Mouse (Mus musculus) ZHBTc4 (cell line): ENCODE data around the gene Slc38a5.

Source experiments
- DNase-seq: peaks from one replicate; pipeline ENCODE4 v3.0.0-alpha.2; 2011; ENCODE audit warnings: low read depth, low spot score

Slc38a5 gene

GRCm38 (mm10) chrX:8271083-8271820, at the start of gene Slc38a5:
Slc38a5 (plus strand) TSS chrX:8271133.
- no peak for DNase-seq

- DNase-seq = no peak
Observed at GRCm38 (mm10) chrX:8222296-8222677, 48.6 kb upstream of the Slc38a5 start.

GRCm38 (mm10) chrX:8222678-8223421, 48.1 kb upstream of the Slc38a5 start:
- DNase-seq = peak; percentile 29

- DNase-seq = no peak
Observed at GRCm38 (mm10) chrX:8223473-8223872, 47.5 kb upstream of the Slc38a5 start.

- peak; percentile 84 for DNase-seq
Observed at GRCm38 (mm10) chrX:8230272-8230671, 40.7 kb upstream of the Slc38a5 start.

- DNase-seq = no peak
Observed at GRCm38 (mm10) chrX:8233602-8234001, 37.3 kb upstream of the Slc38a5 start.

GRCm38 (mm10) chrX:8236704-8237103, 34.2 kb upstream of the Slc38a5 start:
- DNase-seq = no peak

GRCm38 (mm10) chrX:8238804-8239395, 32.0 kb upstream of the Slc38a5 start:
- DNase-seq = peak; percentile 92

GRCm38 (mm10) chrX:8247680-8248079, 23.3 kb upstream of the Slc38a5 start:
- DNase-seq = no peak

- no peak for DNase-seq
Observed at GRCm38 (mm10) chrX:8248542-8249120, 22.3 kb upstream of the Slc38a5 start.

- no peak for DNase-seq
Observed at GRCm38 (mm10) chrX:8251789-8252333, 19.1 kb upstream of the Slc38a5 start.

- DNase-seq = peak; percentile 91
Observed at GRCm38 (mm10) chrX:8252334-8253285, 18.3 kb upstream of the Slc38a5 start, which contains the start of gene Ftsj1. Ftsj1 (minus strand) TSS chrX:8252406.

GRCm38 (mm10) chrX:8253711-8254110, 17.2 kb upstream of the Slc38a5 start:
- no peak for DNase-seq

- no peak for DNase-seq
Observed at GRCm38 (mm10) chrX:8255807-8256206, 15.1 kb upstream of the Slc38a5 start.

- DNase-seq = no peak
Observed at GRCm38 (mm10) chrX:8259478-8259877, 11.5 kb upstream of the Slc38a5 start.

- no peak for DNase-seq
Observed at GRCm38 (mm10) chrX:8263156-8263804, 7.7 kb upstream of the Slc38a5 start.

GRCm38 (mm10) chrX:8264222-8264621, 6.7 kb upstream of the Slc38a5 start:
- DNase-seq = no peak

- no peak for DNase-seq
Observed at GRCm38 (mm10) chrX:8272000-8272399, 1.1 kb downstream of the Slc38a5 start.

- no peak for DNase-seq
Observed at GRCm38 (mm10) chrX:8274056-8274455, 3.1 kb downstream of the Slc38a5 start.

- DNase-seq = peak; percentile 68
Observed at GRCm38 (mm10) chrX:8288621-8289020, 17.7 kb downstream of the Slc38a5 start.
